Mouse (Mus musculus) lung, adult 2 months (tissue): ENCODE results near the gene Dmpk.

Experiments used
- CTCF ChIP-seq: fragments of 200-500 bp; IDR thresholded peaks from 2 replicates; pipeline ENCODE4 v1.5.1; 2011; ENCODE audit warnings: mild to moderate bottlenecking, low read length, control low read depth; ENCODE audit not compliant: insufficient read depth
- POLR2A ChIP-seq: fragments of 200-500 bp; IDR thresholded peaks from 2 replicates; pipeline ENCODE4 v1.6.1; 2011; ENCODE audit warnings: low read depth, mild to moderate bottlenecking, control low read depth, low read length, borderline replicate concordance; ENCODE audit errors: extremely low read depth

DNA sequence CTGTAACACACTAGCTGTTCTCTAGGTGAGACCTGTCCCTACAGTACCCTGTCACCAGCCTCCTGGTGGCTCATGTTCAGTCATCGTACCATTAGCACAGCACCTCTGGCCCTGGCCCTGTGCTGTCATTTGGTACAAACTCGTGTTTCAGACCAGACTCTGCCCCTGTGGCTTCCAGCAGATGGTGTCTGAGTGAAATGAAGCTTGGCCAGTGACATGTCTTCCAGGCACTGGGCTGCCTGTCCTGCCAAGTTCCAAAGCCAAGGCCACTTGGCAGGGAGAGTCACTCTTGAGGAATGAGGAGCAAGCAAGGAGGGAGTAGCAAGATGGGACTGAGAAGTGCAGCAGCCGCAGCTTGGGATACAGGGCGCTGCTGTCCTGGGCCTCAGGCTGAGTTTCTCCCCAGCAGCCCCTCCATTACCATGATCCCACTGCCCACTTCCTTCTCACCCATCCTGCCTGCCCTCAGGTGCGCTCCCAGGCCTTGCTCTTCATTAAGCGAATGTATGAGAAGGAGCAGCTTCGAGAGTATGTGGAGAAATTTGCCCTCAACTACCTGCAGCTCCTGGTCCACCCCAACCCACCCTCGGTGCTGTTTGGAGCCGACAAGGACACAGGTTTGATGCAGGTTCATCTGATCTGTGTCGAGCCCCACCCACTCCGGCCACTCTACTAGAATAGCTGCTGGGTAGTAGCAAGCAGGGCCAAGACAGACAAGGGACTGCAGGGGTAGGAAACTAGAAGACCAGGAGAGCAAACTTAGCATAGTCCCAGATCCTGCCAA is 37.2 kb upstream of the Dmpk start:
- TF ChIP-seq POLR2A (no peak), CTCF (no peak)
